Mouse (Mus musculus): ENCODE results near the gene Gnb3.
"Not testable (repeated sequence)": the region's sequence is repeated elsewhere in the genome, so short reads cannot be mapped to it uniquely, and the experiment has no call there.

Gnb3 gene

DNA sequence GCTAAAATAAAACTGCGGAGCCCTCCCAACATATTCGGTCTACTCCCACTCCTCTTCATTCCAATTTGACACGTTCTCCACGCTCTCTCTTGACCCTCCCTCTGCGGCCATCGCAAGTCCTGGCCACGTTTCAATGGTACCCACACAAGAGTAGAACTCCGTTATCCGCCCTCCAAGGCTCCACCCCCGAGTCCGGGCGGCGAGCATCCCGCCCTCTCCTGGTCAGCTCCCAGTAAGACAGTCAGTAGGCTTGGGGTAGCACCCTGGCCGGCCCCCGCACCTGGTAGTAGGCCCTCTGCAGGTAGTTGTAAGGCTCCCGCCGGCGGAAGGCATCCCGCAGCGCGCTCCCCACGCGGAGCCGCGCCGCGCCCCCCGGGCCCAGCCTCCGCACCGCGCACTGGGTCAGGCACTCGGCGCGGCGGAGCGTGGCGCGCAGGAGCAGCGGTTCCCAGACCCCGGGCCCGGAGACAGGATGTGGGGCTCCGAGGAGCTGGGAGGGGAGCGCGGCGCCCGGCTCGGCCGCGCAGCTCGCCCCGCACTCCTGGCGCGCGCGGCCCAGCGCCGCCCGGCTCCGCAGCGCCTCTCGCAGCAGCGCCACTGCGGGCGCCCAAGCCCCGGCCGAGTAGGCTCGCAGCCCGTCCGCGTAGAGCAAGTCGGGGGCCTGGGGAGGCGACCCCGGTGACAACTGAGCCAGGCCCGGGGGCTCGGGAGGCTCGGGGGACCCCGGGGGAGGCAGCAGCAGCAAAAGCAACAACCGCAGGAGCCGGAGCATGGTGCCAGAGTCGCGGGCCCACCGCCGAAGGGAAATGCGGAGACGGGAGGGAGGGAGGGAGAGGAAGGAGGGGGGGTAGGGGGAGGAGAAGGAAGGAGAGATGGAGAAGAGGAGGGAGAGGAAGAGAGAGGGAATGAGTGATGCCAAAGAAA is 17.1 kb upstream of the Gnb3 start, which contains the start of gene P3h3:
TSS of gene P3h3 (minus strand) at position 837 of the 924 bp plus-strand sequence.
- peak; percentile 86 to 91 for DNase-seq

- peak in 1 of 2 experiments; percentile 54 for DNase-seq
Observed at GRCm38 (mm10) chr6:124856321-124856720, 16.2 kb upstream of the Gnb3 start.

GRCm38 (mm10) chr6:124854647-124855046 is 14.6 kb upstream of the Gnb3 start:
- DNase-seq = no peak

DNA sequence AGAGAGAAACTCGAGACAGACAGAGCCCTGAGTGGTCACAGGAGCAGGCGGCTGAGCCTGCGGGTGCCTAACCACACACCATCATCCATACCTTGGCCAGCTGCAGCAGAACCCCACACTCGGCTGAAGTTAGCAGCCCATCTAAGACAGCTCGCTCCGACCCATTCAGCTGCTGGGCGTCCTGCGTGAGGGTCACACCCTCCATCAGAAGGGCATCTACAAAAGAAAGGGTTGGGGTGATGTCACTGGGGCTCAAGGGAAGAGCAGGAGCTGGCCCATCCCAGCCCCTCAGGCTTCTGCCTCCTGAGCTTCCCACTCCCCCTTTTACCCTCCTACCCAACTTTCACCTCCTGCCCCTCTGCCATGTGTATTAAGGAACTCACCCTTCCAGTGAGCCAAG is 10.5 kb upstream of the Gnb3 start:
- DNase-seq = no peak

GRCm38 (mm10) chr6:124847305-124847704 is 7.2 kb upstream of the Gnb3 start:
- DNase-seq = peak; percentile 95 to 96

DNA sequence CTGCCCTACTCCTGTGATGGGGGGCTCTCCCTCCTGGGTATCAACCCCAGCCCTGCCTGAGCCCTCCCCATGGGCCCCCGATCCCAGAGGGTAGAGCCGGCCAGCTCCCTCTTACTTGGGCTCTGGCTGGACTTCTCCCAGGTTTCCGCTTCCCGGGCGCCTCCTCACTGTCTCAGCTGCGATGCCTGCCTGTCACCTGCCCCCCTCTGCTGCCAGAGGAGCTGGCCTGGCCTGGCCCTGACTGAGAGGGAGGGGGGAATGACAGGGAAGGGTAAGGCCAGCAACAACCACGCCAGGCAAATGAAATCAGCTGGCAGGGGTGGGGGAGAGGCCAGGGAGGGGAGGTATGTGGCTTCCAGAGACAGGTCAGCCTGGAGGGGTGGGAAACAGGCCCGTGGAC is 270 bp downstream of the Gnb3 start:
- no peak for DNase-seq

DNA sequence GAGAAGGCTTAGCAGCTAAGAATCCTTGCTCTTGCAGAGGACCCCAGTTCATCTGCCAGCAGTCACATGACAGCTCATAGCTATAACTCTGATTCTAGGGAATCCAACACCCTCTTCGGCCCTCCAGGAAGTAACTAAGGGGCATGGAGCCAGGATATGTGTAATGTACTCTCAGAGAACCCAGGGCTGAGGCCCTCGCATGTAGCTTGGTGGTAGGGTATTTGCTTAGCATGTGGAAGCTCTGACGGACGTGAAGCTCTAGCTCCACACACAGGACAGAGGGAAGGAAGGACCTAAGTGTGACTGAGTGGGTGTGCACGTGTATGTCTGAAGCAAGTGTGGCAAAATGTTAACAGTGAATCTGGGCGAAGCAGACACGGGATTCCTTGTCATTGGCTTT is 3.7 kb downstream of the Gnb3 start:
- DNase-seq = no peak

- DNase-seq = no peak
Observed at GRCm38 (mm10) chr6:124835531-124835930, 4.5 kb downstream of the Gnb3 start.

GRCm38 (mm10) chr6:124834512-124835081 is 5.5 kb downstream of the Gnb3 start:
- DNase-seq = no peak

DNA sequence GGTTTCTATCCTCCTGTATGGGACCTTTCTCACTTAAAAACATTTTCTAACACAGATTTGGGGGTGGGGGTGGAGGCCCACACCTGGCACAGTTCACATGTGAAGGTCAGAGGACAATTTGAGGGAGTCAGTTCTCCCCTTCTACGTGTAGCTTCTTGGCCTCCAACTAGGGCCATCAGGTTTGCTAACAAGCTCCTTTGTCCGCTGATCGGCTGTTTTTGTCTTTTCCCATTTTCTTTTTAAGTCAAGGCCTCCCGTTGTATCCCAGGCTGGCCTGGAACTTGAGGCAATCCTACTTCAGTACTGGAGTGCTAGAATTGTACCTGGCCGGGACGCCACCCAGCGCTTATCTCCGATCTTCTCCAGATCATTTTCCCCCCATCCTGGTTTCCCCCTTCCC is 8.4 kb downstream of the Gnb3 start:
- DNase-seq = no peak

GRCm38 (mm10) chr6:124831199-124831598 is 8.9 kb downstream of the Gnb3 start:
- DNase-seq = not testable (repeated sequence)

DNA sequence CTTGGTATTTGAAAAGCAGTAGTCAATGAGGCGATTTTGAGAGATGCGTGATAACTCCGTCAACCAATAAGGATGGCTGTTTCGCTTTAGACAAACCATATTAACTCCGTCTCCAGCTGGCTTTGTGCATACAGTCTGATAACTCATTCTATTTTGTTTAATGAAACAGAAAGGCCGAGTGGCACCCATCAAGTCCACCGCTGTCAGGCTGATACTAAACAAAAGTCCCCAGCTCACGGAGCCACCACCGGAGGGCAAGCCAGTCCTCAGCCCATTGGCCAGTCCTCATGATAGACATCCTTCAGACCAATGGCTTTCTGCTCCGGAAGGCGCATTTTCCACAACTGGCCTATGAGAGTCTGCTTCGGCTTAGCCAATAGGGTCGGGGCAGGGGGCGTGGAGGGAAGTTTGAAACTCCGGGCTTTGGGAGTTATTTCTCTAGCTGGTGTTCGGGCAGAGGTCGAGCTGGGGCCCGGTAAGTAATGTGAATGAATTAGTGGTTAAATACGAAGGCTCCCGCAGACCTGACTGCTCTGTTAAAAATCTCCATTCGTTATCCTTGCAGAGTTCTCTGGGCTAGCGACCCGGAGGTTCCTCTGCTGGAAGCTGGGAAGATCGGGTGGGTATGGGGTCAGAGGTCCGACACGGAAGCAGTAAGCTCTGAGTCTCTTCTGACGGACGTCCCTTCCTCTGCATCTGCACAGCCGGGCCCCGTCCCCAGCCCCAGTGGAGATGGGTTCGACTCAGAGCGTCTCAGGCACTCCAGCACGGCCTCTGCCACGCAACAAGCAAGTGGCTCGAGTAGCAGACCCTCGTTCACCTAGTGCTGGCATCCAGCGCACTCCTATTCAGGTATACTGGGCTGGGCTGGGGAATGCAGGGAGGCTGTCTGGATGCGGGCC is 10.0 kb downstream of the Gnb3 start:
- DNase-seq = peak; percentile 92 to 95

- DNase-seq = peak; percentile 97 to 99
Observed at GRCm38 (mm10) chr6:124828868-124829798, 10.9 kb downstream of the Gnb3 start, which contains the start of the genes Usp5 and Cdca3. Gene Usp5, minus strand, starts transcription at chr6:124829484. Gene Cdca3, plus strand, starts transcription at chr6:124829547.

DNA sequence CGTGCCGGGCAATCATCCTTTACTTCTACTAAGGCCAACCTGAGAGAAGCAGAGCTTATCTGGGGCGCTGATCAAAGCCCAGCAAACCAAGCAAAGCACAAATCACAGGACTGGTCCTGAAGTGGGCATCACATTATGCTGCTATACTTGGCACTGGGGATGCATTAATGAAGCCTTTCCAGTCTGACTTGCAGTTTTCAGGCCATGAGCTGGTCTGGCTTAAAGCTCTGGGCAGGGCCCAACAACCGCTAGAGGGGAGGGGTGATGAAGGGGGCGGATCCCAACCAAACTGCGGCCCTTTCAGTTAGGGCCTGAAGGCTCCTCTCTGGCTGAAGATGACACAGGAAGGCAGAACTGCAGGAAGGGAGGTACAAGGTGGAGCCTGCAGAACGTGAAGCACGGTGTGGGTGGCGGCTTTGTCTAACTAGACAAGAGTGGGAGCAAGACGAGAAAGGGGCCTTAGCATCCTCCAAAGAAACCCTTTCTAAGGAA is 11.9 kb downstream of the Gnb3 start:
- DNase-seq = peak; percentile 63 to 75

- DNase-seq = no peak
Observed at GRCm38 (mm10) chr6:124822049-124822448, 18.0 kb downstream of the Gnb3 start.

DNA sequence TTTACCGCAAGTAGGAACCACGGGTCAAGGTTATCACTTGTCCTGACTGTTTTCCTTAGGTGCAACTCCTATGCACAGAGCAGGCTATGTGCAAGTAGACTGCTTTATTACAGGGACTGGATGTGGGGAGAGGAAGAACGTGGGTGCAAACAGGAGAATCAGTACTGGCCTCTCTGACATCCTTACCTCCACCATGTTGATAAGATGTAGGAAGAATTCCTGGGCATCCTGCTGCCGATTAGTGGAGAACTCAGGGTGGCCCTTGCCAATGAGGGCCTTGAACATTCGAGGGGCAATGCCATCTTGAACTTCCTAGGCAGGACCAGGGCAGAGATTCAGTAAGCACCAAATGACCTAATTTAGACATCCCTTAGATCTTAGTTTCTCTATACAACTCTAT is 19.2 kb downstream of the Gnb3 start:
- DNase-seq = no peak

- no peak for DNase-seq
Observed at GRCm38 (mm10) chr6:124817971-124818370, 22.1 kb downstream of the Gnb3 start.

DNA sequence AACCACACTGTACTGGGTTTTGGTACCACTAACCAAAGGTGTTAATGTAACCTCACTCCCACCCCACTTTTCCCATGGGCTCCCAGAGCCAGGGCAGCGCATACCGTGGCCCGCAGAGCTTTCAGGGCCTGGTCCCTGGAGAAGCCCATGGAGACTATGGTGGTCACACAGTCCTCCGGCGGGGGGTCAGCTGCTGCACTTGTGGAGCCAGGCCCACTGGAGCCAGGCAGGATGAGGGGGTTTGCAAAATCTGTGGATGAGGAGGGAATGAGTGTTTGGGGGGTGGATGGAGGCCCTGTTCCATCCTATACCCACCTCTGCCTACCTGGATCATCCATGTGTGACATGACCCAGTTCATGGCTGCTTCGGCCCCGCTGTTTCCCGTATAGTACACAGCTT is 22.5 kb downstream of the Gnb3 start:
- no peak for DNase-seq

GRCm38 (mm10) chr6:124817125-124817524 is 22.9 kb downstream of the Gnb3 start:
- no peak for DNase-seq

DNA sequence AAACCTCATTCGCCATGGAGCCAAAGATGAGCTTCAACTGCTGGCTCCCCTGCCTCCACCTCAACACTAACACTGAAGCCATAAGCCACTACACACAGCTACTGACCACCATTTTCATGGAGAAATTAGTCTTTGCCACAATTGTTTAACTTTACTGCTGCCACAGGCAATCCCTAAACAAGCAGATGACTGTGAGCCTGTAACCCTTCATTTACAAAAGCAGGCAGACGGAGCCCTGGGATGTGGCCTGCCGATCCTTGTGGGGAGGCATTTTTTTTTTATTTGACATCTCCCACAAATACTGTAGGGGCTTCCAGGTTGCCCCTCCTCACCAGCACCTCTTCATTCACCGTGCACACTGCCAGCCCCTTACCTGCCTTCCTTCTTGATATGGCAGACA is 23.5 kb downstream of the Gnb3 start:
- DNase-seq = no peak

Measured in kidney, postnatal 4 days (tissue).